In the genomic region with DNA sequence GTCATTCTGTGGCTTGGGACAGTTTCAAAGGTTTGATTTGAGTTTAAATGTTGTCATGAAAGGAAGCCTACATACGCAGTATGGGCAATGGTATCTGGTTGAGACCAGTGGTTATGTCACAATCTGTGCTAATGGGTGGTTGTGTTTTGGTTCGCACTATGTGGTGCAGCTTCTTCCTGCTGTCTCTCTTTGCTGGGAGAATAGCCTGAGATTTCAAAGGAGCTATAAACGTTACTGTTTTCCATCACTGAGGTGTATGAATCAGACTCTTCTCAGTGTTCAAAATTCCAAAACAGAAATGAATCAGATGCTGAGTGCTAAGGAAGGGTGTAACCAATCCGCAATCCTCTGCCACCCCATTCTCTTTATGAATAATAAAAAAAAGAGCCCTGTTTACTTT, we compare ENCODE assay signal across 29 mouse cellular contexts. TPM values are rescaled to one million over a fixed set of nuclear protein-coding genes. Genes with fewer than 3 reads are reported as not detected.
"Had no signal": no experiment of that assay in that cellular context is flagged by ENCODE, and none has a peak within 500 bp of the region (broad histone marks: within the 10 kb centered on the region; RNA-seq: fewer than 3 reads in every experiment).

No protein-coding gene starts in this region.

- H3K36me3 ChIP-seq: lung, embryonic 15.5 days; midbrain, embryonic 13.5 days; midbrain, embryonic 15.5 days had no signal

- DNase-seq: liver, postnatal 0 days; lung, adult 2 months; lung, postnatal 14 days; lung, postnatal 36 days; retina, postnatal 1 day; right cerebral cortex, adult 18-20 months; right cerebral cortex, postnatal 25 days; right cerebral cortex, postnatal 4 days; spleen, adult 18-20 months; thymus, adult 18-20 months; thymus, postnatal 14 days; thymus, postnatal 36 days had no signal

- H3K4me3 ChIP-seq: lung, embryonic 15.5 days; megakaryocyte, embryonic 14.5 days; midbrain, embryonic 13.5 days; midbrain, embryonic 15.5 days; myocyte; neural tube, embryonic 13.5 days; neural tube, embryonic 15.5 days had no signal

- H3K27me3 ChIP-seq: lung, embryonic 15.5 days; megakaryocyte, embryonic 14.5 days; midbrain, embryonic 13.5 days; midbrain, embryonic 15.5 days; neural tube, embryonic 13.5 days; neural tube, embryonic 15.5 days had no signal

RNA-seq across cellular contexts. Expression of a gene that starts 49.1 kb away (rescaled TPM):
- total RNA-seq: megakaryocyte progenitor cell, adult 5-6 weeks had no signal
- polyA plus RNA-seq: liver, postnatal 0 days; lung, adult 2 months; lung, embryonic 15.5 days; lung, postnatal 0 days; macrophage; midbrain, embryonic 11.5 days; midbrain, embryonic 13.5 days; midbrain, embryonic 15.5 days; myocyte; neural tube, embryonic 11.5 days; neural tube, embryonic 13.5 days; neural tube, embryonic 15.5 days; small intestine, adult 2 months; stomach, embryonic 14.5 days; stomach, embryonic 16.5 days; thymus, postnatal 0 days; urinary bladder, adult 2 months had no signal
